Mouse (Mus musculus) midbrain, embryonic 14.5 days (tissue): ENCODE data around the gene Trim2. TPM values are rescaled to one million over a fixed set of nuclear protein-coding genes. Genes with fewer than 3 reads are reported as not detected.

ENCODE experiments used
- ATAC-seq: fragments of 200-750 bp; cut with Nextera tagmentation; 2 replicates; pipeline ENCODE4 v1.8.0; 2017; ENCODE audit warnings: moderate number of reproducible peaks, moderate library complexity; ENCODE audit not compliant: low FRiP score, low TSS enrichment
- DNase-seq: peaks from one replicate; pipeline ENCODE4 v3.0.0-alpha.2; 2015
- H3K27ac ChIP-seq: fragments of 300-500 bp; sonication (generic); replicated peaks from 2 replicates; pipeline ENCODE4 v1.5.1; 2014; ENCODE audit warnings: mild to moderate bottlenecking, low read depth, low read length, moderate library complexity
- H3K27me3 ChIP-seq: fragments of 300-500 bp; sonication (generic); 2 replicates; pipeline ENCODE4 v1.6.1; 2014; ENCODE audit warnings: low read length, control low read depth, mixed read lengths; ENCODE audit not compliant: control insufficient read depth, insufficient read depth
- H3K36me3 ChIP-seq: fragments of 300-500 bp; sonication (generic); 2 replicates; pipeline ENCODE4 v1.6.1; 2014; ENCODE audit warnings: low read length, control low read depth; ENCODE audit not compliant: control insufficient read depth, insufficient read depth
- H3K4me1 ChIP-seq: fragments of 300-500 bp; sonication (generic); 2 replicates; pipeline ENCODE4 v1.6.1; 2014; ENCODE audit warnings: mild to moderate bottlenecking, antibody characterized with exemption, low read length, control low read depth; ENCODE audit not compliant: control insufficient read depth, insufficient read depth
- H3K4me2 ChIP-seq: fragments of 300-500 bp; sonication (generic); 2 replicates; pipeline ENCODE4 v1.6.1; 2014; ENCODE audit warnings: mild to moderate bottlenecking, low read length, moderate library complexity
- H3K4me3 ChIP-seq: fragments of 300-500 bp; sonication (generic); replicated peaks from 2 replicates; pipeline ENCODE4 v1.5.1; 2014; ENCODE audit warnings: low read depth, low read length
- H3K9ac ChIP-seq: fragments of 300-500 bp; sonication (generic); replicated peaks from 2 replicates; pipeline ENCODE4 v1.6.1; 2014; ENCODE audit warnings: mild to moderate bottlenecking, low read length, moderate library complexity
- H3K9me3 ChIP-seq: fragments of 300-500 bp; sonication (generic); 2 replicates; pipeline ENCODE4 v1.6.1; 2016; ENCODE audit warnings: low read length, control low read depth, mixed read lengths; ENCODE audit not compliant: control insufficient read depth
- WGBS: fragments of 180-500 bp; shearing (Covaris S2); extraction: QIAGEN DNeasy Blood & Tissue Kit; methylation state at CpG from one replicate; pipeline ENCODE4 v1.1.7; 2014; 5-methylcytosine and 5-hydroxymethylcytosine counted together
- polyA plus RNA-seq: library from polyadenylated mRNA; unstranded; fragments of >200 nt; fragmentation: Nextera tagmentation; extraction: Ambion mirVana; gene quantifications from 2 replicates; pipeline ENCODE4 v1.2.1, GENCODE M21; 2014

Gene Trim2
- polyA plus RNA-seq, 1 experiment from 2014 or later = 154 TPM

DNA sequence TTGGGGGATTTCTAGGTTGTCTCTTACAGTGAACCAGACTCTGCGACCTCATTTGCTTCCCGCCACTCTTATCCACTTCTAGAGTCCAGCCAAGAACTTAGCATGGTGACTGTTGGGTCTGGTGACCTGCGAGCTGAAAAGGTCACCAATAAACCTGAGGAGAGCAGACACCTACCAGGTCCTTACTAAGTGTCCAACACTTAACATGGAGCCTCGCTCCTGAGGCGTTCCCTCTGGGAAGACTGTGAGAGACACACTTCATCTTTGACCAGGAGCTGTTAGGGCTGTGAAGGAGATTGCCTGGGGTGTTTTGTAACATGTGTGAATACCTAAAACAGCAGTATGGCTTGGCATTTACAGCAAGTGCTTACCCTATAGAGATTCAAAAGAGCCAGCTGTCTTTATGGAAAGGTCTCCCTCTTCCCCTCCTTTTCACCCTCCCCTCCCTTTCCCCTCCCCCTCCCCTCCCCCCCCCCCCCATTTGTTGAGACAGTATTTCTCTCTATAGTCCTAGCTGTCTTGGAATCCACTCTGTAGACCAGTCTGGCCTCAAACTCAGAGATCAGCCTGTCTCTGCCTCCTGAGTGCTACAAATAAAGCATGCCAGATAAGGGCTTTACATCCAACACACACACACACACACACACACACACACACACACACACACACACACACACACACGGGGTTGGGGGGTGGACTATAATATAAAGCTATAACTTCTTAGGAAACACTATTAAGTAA, 7.3 kb upstream of the Trim2 start:
- Histone ChIP-seq H3K9me3 (no peaks in the 10 kb centered on the region), H3K27ac (no peak overlapping the region), H3K9ac (no peak overlapping the region), H3K4me3 (no peak overlapping the region), H3K27me3 (no peaks in the 10 kb centered on the region), H3K4me2 (no peak overlapping the region), H3K36me3 (no peaks in the 10 kb centered on the region), H3K4me1 (no peaks in the 10 kb centered on the region)
- 82% methylated on average over 6 of the region's 6 CpGs for WGBS
- no peak for DNase-seq
- 0 out of 2 replicates have a peak, but pooled peaks have one; percentile 19 for ATAC-seq

DNA sequence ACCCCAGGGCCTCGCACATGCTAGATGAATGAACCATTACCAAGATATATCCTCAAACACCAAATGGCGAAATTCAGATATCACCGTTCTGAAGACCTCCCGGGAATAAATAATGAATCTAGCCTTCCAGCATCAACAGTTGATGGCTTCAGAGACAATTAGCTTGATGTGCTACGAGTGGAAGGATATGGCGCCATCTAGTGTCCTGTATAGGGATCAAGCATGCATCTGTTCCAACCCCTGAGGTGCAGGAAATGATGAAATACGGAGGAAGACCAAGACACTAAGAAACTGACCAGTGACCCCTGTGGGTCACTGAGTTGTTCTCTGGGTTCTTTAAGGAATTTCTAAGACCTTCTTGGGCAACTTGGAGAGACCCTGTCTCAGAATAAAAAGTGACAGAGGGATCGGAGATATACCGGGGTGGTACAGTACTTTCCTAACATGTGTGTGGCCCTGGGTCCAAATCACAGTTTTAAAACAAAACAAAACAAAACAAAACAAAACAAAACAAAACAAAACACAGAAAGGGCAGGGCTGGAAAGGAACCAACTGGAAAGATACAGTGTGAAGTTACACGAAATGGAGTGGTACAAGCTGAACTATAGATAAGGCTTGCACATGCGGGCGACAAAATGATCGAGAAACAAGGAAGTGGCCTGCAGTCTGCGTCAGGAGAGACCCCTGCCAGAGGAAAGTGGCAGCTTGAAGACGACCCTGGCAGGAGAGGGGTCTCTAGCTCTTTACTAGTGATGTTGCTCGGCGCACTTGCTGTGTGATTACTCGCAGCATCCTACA, 6.5 kb upstream of the Trim2 start:
- no peak overlapping the region for H3K4me3 ChIP-seq
- no peaks in the 10 kb centered on the region for H3K27me3 ChIP-seq
- ATAC-seq = peak; percentile 57; the same call in 1 of the 2 replicates
- no peaks in the 10 kb centered on the region for H3K9me3 ChIP-seq
- peak overlapping the region; percentile 34; the same call in 1 of the 2 replicates for H3K4me2 ChIP-seq
- no peaks in the 10 kb centered on the region for H3K36me3 ChIP-seq
- no peak overlapping the region for H3K9ac ChIP-seq
- WGBS = 52% methylated on average over 18 of the region's 18 CpGs
- peak; percentile 90 for DNase-seq
- no peaks in the 10 kb centered on the region for H3K4me1 ChIP-seq
- H3K27ac ChIP-seq = no peak overlapping the region

DNA sequence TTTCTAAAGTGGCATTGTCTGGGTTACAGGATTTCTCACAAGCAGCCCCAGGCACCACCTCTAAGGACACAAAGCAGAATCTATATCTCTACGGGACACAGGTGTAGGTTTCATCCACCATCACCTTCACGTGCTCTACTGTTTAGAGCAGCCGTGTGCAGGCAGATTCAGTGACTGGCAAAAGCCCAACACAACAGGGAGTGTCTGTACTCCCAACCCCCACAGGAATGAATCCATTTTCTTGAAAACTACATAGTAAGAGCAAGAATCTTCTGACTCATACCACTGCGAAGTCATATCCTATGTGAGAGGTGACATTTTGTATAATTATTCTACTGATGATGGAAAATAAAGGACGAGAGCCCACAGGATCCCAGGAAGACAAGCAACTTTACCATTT, 5.6 kb upstream of the Trim2 start:
- Histone ChIP-seq H3K4me1 (no peaks in the 10 kb centered on the region), H3K9ac (no peak overlapping the region)
- 83% methylated on average over 5 of the region's 5 CpGs for WGBS

DNA sequence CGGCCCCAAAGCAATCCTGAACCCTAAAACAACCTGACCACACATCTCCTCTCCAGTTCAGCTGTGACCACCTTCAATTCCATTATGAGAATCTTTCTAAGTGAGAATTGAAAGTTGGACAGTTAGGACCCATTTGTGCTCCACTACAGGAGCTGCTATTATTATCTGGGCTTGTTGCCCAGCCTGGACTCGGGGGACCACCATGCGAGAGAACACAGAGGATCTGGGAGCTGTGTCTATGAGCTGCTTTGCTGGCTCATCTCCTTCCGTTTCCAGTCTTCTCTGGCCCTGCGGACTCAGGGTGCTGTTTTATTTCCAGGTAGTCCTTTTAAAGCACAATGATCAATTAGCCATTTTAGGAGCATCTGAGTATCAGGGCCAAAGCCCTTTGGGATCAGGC, 839 bp upstream of the Trim2 start:
- no peaks in the 10 kb centered on the region for H3K27me3 ChIP-seq
- no peak overlapping the region for H3K4me2 ChIP-seq
- no peak overlapping the region for H3K27ac ChIP-seq
- no peaks in the 10 kb centered on the region for H3K36me3 ChIP-seq
- no peak for ATAC-seq
- DNase-seq = no peak
- H3K9ac ChIP-seq = no peak overlapping the region
- no peaks in the 10 kb centered on the region for H3K9me3 ChIP-seq
- WGBS = 88% methylated on average over 5 of the region's 5 CpGs
- no peak overlapping the region for H3K4me3 ChIP-seq
- peaks cover 24% of the 10 kb centered on the region for H3K4me1 ChIP-seq

More for the DNA sequence above, 5.6 kb upstream of the Trim2 start:
- Histone ChIP-seq H3K9me3 (no peaks in the 10 kb centered on the region), H3K27ac (no peak overlapping the region), H3K27me3 (no peaks in the 10 kb centered on the region), H3K4me2 (no peak overlapping the region), H3K36me3 (no peaks in the 10 kb centered on the region), H3K4me3 (no peak overlapping the region)
- ATAC-seq = no peak
- no peak for DNase-seq

DNA sequence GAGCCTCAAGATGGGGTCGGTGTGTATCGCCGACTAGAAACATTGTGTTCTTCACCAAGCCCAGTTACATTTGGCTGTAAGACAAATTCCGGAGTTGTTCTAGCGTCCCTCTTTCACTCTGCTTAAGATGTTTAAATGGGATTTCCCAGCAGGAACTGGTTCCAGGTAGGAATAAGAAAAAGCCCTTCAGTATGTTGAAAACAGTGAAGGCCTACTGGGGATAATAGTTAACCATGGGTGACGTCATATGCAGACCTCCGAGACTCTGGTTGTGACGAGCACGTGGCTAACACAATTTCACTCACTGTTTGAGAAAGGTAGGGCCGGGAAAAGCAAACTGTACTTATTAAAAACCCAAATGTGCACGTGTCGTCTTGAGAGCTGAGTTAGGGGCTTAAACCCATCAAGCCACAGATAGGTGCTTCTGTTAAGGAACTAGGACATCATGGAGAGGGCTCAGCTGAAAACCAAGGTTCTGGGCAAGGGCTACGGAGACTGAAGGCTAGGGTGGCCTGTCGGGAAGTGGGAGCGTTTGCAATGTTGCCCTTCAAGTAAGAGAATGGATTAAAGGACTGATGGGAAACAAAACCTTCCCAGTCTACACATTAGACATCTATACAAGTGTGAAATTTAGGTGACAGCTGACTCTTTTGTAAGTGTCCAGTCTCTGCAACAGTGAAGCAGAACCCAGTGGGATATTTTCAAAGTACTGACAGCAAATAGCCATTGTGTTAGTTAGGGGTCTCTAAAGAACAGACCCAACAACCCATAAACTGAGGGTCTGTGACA, 761 bp downstream of the Trim2 start:
- peaks cover 40% of the 10 kb centered on the region for H3K4me1 ChIP-seq
- H3K27me3 ChIP-seq = no peaks in the 10 kb centered on the region
- H3K9ac ChIP-seq = no peak overlapping the region
- ATAC-seq (peak; percentile 12; the same call in 1 of the 2 replicates), DNase-seq (peak; percentile 71)
- WGBS = 6% methylated on average over 15 of the region's 15 CpGs
- H3K9me3 ChIP-seq = no peaks in the 10 kb centered on the region
- no peaks in the 10 kb centered on the region for H3K36me3 ChIP-seq
- peak overlapping the region; percentile 89 for H3K27ac ChIP-seq
- peak overlapping the region; percentile 46 for H3K4me3 ChIP-seq
- peak overlapping the region; percentile 86 for H3K4me2 ChIP-seq

DNA sequence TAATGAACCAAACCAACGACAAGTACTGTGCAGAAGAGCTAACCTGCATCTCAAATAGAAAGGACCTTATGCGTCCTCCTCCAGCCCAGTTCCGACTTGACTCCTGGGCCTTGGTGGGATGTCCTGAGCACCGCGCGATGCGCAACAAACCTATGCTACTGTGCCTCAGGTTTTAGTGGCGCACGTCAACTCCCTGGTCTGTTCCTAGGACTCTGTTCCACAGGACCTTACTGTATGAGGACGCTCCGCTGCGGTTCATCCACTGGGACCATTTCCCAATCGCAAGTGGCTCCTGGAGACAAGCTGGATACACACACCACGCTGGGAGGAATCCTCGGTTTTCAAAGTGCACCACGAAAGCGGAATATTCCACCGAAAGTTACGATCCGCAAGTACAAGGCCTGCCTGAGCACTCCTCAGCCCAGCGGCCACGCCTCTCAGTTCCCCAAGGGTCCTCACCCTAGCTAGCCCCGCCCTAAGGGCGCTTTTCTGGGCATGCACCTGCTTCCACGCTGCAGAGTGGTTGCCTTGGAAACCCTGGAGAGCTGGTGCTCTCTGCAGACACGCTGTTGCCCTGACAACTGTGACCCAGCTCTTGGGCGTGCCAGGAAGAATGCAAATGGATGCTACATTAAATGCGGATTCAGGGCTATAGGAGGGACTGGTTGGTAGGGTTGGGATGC, 1.5 kb downstream of the Trim2 start:
- ATAC-seq (peak; percentile 93), DNase-seq (peak; percentile 96)
- Histone ChIP-seq H3K36me3 (no peaks in the 10 kb centered on the region), H3K4me2 (peak overlapping the region; percentile 86), H3K27me3 (no peaks in the 10 kb centered on the region), H3K4me3 (peak overlapping the region; percentile 46), H3K9ac (peak overlapping the region; percentile 57), H3K9me3 (no peaks in the 10 kb centered on the region), H3K4me1 (peaks cover 42% of the 10 kb centered on the region), H3K27ac (peak overlapping the region; percentile 89)
- under 1% methylated on average over 28 of the region's 28 CpGs for WGBS

DNA sequence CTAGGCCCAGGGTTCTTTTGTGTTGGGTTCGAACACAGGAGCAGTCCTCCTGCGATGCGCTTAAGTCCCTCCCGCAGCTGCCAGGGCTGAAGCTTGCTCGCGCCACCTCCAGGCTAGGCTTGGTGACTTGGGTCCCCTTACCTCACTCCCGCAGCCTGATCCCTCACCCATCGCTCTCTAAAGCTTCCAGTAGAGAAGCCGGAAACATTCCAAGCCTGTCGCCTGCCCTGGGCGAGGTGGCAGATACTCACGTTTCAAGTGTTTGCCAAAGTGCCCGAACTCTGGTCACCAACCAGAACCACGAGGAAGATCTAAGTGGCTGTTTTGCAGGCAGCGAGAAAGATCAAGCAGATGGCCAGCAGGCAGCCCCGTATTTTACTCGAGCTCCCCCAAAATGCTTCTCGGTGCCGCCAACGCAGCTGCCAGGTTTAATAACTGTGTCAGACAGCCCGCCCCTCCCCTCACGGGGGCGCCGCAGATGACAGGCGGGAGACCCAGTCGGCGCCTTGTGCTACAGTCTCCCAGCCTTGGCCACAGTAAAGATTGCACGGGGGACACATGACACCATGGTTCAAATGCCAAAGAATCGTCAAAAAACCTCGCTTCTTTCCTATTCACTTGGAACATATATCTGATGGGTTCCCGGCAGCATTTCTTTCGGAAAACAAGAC, 2.2 kb downstream of the Trim2 start:
- peak overlapping the region; percentile 46 for H3K4me3 ChIP-seq
- H3K36me3 ChIP-seq = no peaks in the 10 kb centered on the region
- H3K27ac ChIP-seq = peak overlapping the region; percentile 89
- peak; percentile 79 for ATAC-seq
- peaks cover 42% of the 10 kb centered on the region for H3K4me1 ChIP-seq
- peak overlapping the region; percentile 86 for H3K4me2 ChIP-seq
- WGBS = under 1% methylated on average over 32 of the region's 32 CpGs
- DNase-seq = peak; percentile 86
- no peaks in the 10 kb centered on the region for H3K9me3 ChIP-seq
- no peaks in the 10 kb centered on the region for H3K27me3 ChIP-seq
- peak overlapping the region; percentile 57 for H3K9ac ChIP-seq
